Mouse (Mus musculus) macrophage (primary cell): ENCODE measurements around the gene Rgs13. TPM values are rescaled to one million over a fixed set of nuclear protein-coding genes. Genes with fewer than 3 reads are reported as not detected.

Source experiments
- H3K27ac ChIP-seq: fragments of 350-480 bp; formaldehyde crosslinking; 2 replicates; pipeline ENCODE4 v1.9.0; 2021
- H3K36me3 ChIP-seq: fragments of 350-480 bp; formaldehyde crosslinking; 2 replicates; pipeline ENCODE4 v1.9.0; 2021; ENCODE audit errors: inconsistent target
- H3K4me3 ChIP-seq: fragments of 350-480 bp; formaldehyde crosslinking; 2 replicates; pipeline ENCODE4 v1.9.0; 2021; ENCODE audit errors: inconsistent target
- H3K79me2 ChIP-seq: fragments of 350-480 bp; formaldehyde crosslinking; 2 replicates; pipeline ENCODE4 v1.9.0; 2021; ENCODE audit errors: inconsistent target
- WGBS: methylation state at CpG from one replicate; pipeline ENCODE4 v1.1.7; 2026; ENCODE audit warnings: inconsistent platforms; ENCODE audit not compliant: missing documents; 5-methylcytosine and 5-hydroxymethylcytosine counted together
- polyA plus RNA-seq: library from polyadenylated mRNA; stranded (reverse); fragments of 250-400 nt; gene quantifications from 3 replicates; pipeline ENCODE4 v1.2.4, GENCODE M21; 2018; ENCODE audit warnings: inconsistent platforms

The Rgs13 gene
- polyA plus RNA-seq, 1 experiment from 2014 or later, result not detected

- 95% methylated on average over 6 of the region's 6 CpGs for WGBS
- no peak overlapping the region for H3K4me3 ChIP-seq
- no peaks in the 10 kb centered on the region for H3K36me3 ChIP-seq
- H3K79me2 ChIP-seq, result no peaks in the 10 kb centered on the region
- no peak overlapping the region for H3K27ac ChIP-seq
Measured at GRCm38 (mm10) chr1:144115848-144116727, 61.1 kb downstream of the Rgs13 start.

- H3K27ac ChIP-seq, result no peak overlapping the region
- no peak overlapping the region for H3K4me3 ChIP-seq
- 78% methylated on average over 5 of the region's 6 CpGs for WGBS
- no peaks in the 10 kb centered on the region for H3K79me2 ChIP-seq
- H3K36me3 ChIP-seq, result no peaks in the 10 kb centered on the region
Measured at GRCm38 (mm10) chr1:144113438-144114074, 63.6 kb downstream of the Rgs13 start.

- Histone ChIP-seq H3K27ac (no peak overlapping the region), H3K79me2 (no peaks in the 10 kb centered on the region), H3K36me3 (no peaks in the 10 kb centered on the region), H3K4me3 (no peak overlapping the region)
- 82% methylated on average over 2 of the region's 2 CpGs for WGBS
Measured at GRCm38 (mm10) chr1:144112946-144113345, 64.2 kb downstream of the Rgs13 start.

- WGBS, result 81% methylated on average over 1 of the region's 1 CpGs
- Histone ChIP-seq H3K4me3 (no peak overlapping the region), H3K36me3 (no peaks in the 10 kb centered on the region), H3K79me2 (no peaks in the 10 kb centered on the region), H3K27ac (no peak overlapping the region)
Measured at GRCm38 (mm10) chr1:144098587-144099258, 78.4 kb downstream of the Rgs13 start.

- H3K36me3 ChIP-seq, result no peaks in the 10 kb centered on the region
- H3K79me2 ChIP-seq, result no peaks in the 10 kb centered on the region
- 90% methylated on average over 1 of the region's 1 CpGs for WGBS
- no peak overlapping the region for H3K27ac ChIP-seq
- no peak overlapping the region for H3K4me3 ChIP-seq
Measured at GRCm38 (mm10) chr1:144090410-144090809, 86.8 kb downstream of the Rgs13 start.

Other genes starting within 250 kb of the Rgs13 start
- 90.2 to 154 TPM (median 98.0 TPM) in 3 replicates for gene Rgs2, start 173.2 kb downstream of the Rgs13 start, polyA plus RNA-seq
- 91.7 to 459 TPM (median 223 TPM) in 3 replicates for gene Rgs1, start 71.9 kb upstream of the Rgs13 start, polyA plus RNA-seq